Mouse (Mus musculus) embryonic facial prominence, embryonic 12.5 days (tissue): ENCODE data around the gene Ppan. TPM values are rescaled to one million over a fixed set of nuclear protein-coding genes. Genes with fewer than 3 reads are reported as not detected.

Source experiments
- ATAC-seq: fragments of 200-750 bp; cut with Nextera tagmentation; 2 replicates; pipeline ENCODE4 v1.8.0; 2017; ENCODE audit not compliant: insufficient number of reproducible peaks, insufficient read depth, low FRiP score, low TSS enrichment
- H3K27ac ChIP-seq: fragments of 300-500 bp; sonication (generic); 2 replicates; pipeline ENCODE4 v1.5.1; 2016; ENCODE audit warnings: mild to moderate bottlenecking
- H3K27me3 ChIP-seq: fragments of 300-500 bp; sonication (generic); 2 replicates; pipeline ENCODE4 v1.6.1; 2016; ENCODE audit warnings: mild to moderate bottlenecking, moderate library complexity
- H3K36me3 ChIP-seq: fragments of 300-500 bp; sonication (generic); 2 replicates; pipeline ENCODE4 v1.6.1; 2016; ENCODE audit warnings: mild to moderate bottlenecking
- H3K4me1 ChIP-seq: fragments of 300-500 bp; sonication (generic); 2 replicates; pipeline ENCODE4 v1.6.1; 2016
- H3K4me2 ChIP-seq: fragments of 300-500 bp; sonication (generic); replicated peaks from 2 replicates; pipeline ENCODE4 v1.6.1; 2016; ENCODE audit warnings: mild to moderate bottlenecking, moderate library complexity
- H3K4me3 ChIP-seq: fragments of 300-500 bp; sonication (generic); 2 replicates; pipeline ENCODE4 v1.5.1; 2016; ENCODE audit warnings: mild to moderate bottlenecking
- H3K9ac ChIP-seq: fragments of 300-500 bp; sonication (generic); 2 replicates; pipeline ENCODE4 v1.6.1; 2016; ENCODE audit warnings: mild to moderate bottlenecking, moderate library complexity
- H3K9me3 ChIP-seq: fragments of 300-500 bp; sonication (generic); 2 replicates; pipeline ENCODE4 v1.6.1; 2016; ENCODE audit warnings: mild to moderate bottlenecking, moderate library complexity
- WGBS: fragments of 180-500 bp; shearing (Covaris S2); methylation state at CpG from one replicate; pipeline ENCODE4 v1.1.7; 2016; 5-methylcytosine and 5-hydroxymethylcytosine counted together
- microRNA-seq: library from miRNA; unstranded; fragments of <30 nt; microRNA quantifications from one replicate; pipeline ENCODE4, GENCODE M21; 2017
- polyA plus RNA-seq: library from polyadenylated mRNA; unstranded; fragments of >200 nt; fragmentation: Nextera tagmentation; extraction: Ambion mirVana; gene quantifications from 2 replicates; pipeline ENCODE4 v1.2.1, GENCODE M21; 2016

Gene Ppan
- polyA plus RNA-seq, 1 experiment from 2014 or later = 79.3 TPM

GRCm38 (mm10) chr9:20897736-20898510 lies 9.9 kb downstream of the Ppan start:
- WGBS = 5% methylated on average over 31 of the region's 39 CpGs
- ATAC-seq = peak; percentile 22; the same call in 1 of the 2 replicates
- Histone ChIP-seq H3K4me1 (peaks cover 13% of the 10 kb centered on the region), H3K4me3 (peak overlapping the region; percentile 97), H3K36me3 (peaks cover 34% of the 10 kb centered on the region), H3K9me3 (no peaks in the 10 kb centered on the region), H3K9ac (peak overlapping the region; percentile 96), H3K4me2 (peak overlapping the region; percentile 96), H3K27me3 (no peaks in the 10 kb centered on the region), H3K27ac (peak overlapping the region; percentile 47; the same call in 1 of the 2 replicates)

- Histone ChIP-seq H3K27ac (peak within 1 kb of the TSS; percentile 47; the same call in 1 of the 2 replicates), H3K4me1 (peaks cover 13% of the 10 kb centered on the region), H3K9me3 (no peaks in the 10 kb centered on the region), H3K36me3 (peaks cover 29% of the 10 kb centered on the region), H3K4me2 (peak within 1 kb of the TSS; percentile 96), H3K9ac (peak within 1 kb of the TSS; percentile 96), H3K27me3 (no peaks in the 10 kb centered on the region), H3K4me3 (peak within 1 kb of the TSS; percentile 97)
- peak; percentile 80 for ATAC-seq
- WGBS = 4% methylated on average over 34 of the region's 34 CpGs
Measured at GRCm38 (mm10) chr9:20898511-20899073, 10.6 kb downstream of the Ppan start, which contains the start of gene Eif3g. Gene Eif3g (minus strand): TSS chr9:20898623.

- H3K27ac ChIP-seq = no peak overlapping the region
Measured at GRCm38 (mm10) chr9:20901466-20902173, 13.6 kb downstream of the Ppan start.

GRCm38 (mm10) chr9:20902174-20902491 lies 14.2 kb downstream of the Ppan start:
- H3K36me3 ChIP-seq = peaks cover 32% of the 10 kb centered on the region
- 40% methylated on average over 6 of the region's 6 CpGs for WGBS
- H3K4me3 ChIP-seq = no peak overlapping the region
- H3K9ac ChIP-seq = 0 out of 2 replicates have a peak overlapping the region, but pooled peaks have one; percentile 7
- H3K9me3 ChIP-seq = no peaks in the 10 kb centered on the region
- peaks cover 8% of the 10 kb centered on the region for H3K4me1 ChIP-seq
- no peak overlapping the region for H3K4me2 ChIP-seq
- H3K27me3 ChIP-seq = no peaks in the 10 kb centered on the region
- no peak overlapping the region for H3K27ac ChIP-seq
- no peak for ATAC-seq

More at GRCm38 (mm10) chr9:20901466-20902173, 13.6 kb downstream of the Ppan start:
- Histone ChIP-seq H3K4me1 (peaks cover 13% of the 10 kb centered on the region), H3K27me3 (no peaks in the 10 kb centered on the region), H3K9ac (0 out of 2 replicates have a peak overlapping the region, but pooled peaks have one; percentile 7), H3K4me2 (no peak overlapping the region), H3K36me3 (peaks cover 27% of the 10 kb centered on the region), H3K9me3 (no peaks in the 10 kb centered on the region), H3K4me3 (no peak overlapping the region)
- no peak for ATAC-seq
- WGBS = 17% methylated on average over 13 of the region's 13 CpGs

- H3K4me1 ChIP-seq = no peaks in the 10 kb centered on the region
- no peak overlapping the region for H3K9ac ChIP-seq
- H3K27me3 ChIP-seq = no peaks in the 10 kb centered on the region
- peaks cover 99% of the 10 kb centered on the region for H3K36me3 ChIP-seq
- H3K4me3 ChIP-seq = no peak overlapping the region
- no peak for ATAC-seq
- WGBS = 94% methylated on average over 9 of the region's 9 CpGs
- H3K4me2 ChIP-seq = no peak overlapping the region
- no peak overlapping the region for H3K27ac ChIP-seq
- H3K9me3 ChIP-seq = no peaks in the 10 kb centered on the region
Measured at GRCm38 (mm10) chr9:20909948-20910347, 22.0 kb downstream of the Ppan start.

- no peak overlapping the region for H3K9ac ChIP-seq
- no peak for ATAC-seq
- H3K9me3 ChIP-seq = no peaks in the 10 kb centered on the region
- H3K4me2 ChIP-seq = no peak overlapping the region
- peaks cover 99% of the 10 kb centered on the region for H3K36me3 ChIP-seq
- H3K27ac ChIP-seq = no peak overlapping the region
- H3K4me3 ChIP-seq = no peak overlapping the region
- no peaks in the 10 kb centered on the region for H3K27me3 ChIP-seq
- WGBS = 84% methylated on average over 4 of the region's 4 CpGs
- no peaks in the 10 kb centered on the region for H3K4me1 ChIP-seq
Measured at GRCm38 (mm10) chr9:20916160-20916559, 28.2 kb downstream of the Ppan start.

GRCm38 (mm10) chr9:20923258-20923657 lies 35.3 kb downstream of the Ppan start:
- H3K27me3 ChIP-seq = no peaks in the 10 kb centered on the region
- H3K9me3 ChIP-seq = no peaks in the 10 kb centered on the region
- H3K9ac ChIP-seq = no peak overlapping the region
- H3K36me3 ChIP-seq = peaks cover 97% of the 10 kb centered on the region
- no peak overlapping the region for H3K4me2 ChIP-seq
- H3K27ac ChIP-seq = no peak overlapping the region
- no peaks in the 10 kb centered on the region for H3K4me1 ChIP-seq
- 91% methylated on average over 3 of the region's 3 CpGs for WGBS
- no peak for ATAC-seq
- no peak overlapping the region for H3K4me3 ChIP-seq

Small RNAs within 50 kb of the gene (microRNA-seq; reads per million reads assigned to microRNA genes)
- gene Mir7081 = not detected

Other genes starting within 250 kb of the Ppan start
- gene Ubl5, start 245.3 kb upstream of the Ppan start, polyA plus RNA-seq = 409 and 415 TPM in 2 replicates
- gene Fbxl12, start 243.4 kb upstream of the Ppan start, polyA plus RNA-seq = 20.1 and 21.5 TPM in 2 replicates
- gene Pin1, start 236.1 kb upstream of the Ppan start, polyA plus RNA-seq = 50.8 and 51.6 TPM in 2 replicates
- gene Olfm2, start 141.8 kb upstream of the Ppan start, polyA plus RNA-seq = 9.5 and 10.4 TPM in 2 replicates
- 1.1 and 1.2 TPM in 2 replicates for gene Col5a3, start 73.1 kb upstream of the Ppan start, polyA plus RNA-seq
- not detected in 2 replicates for gene Rdh8, start 69.7 kb upstream of the Ppan start, polyA plus RNA-seq
- 3.0 and 3.9 TPM in 2 replicates for gene A230050P20Rik, start 19.5 kb upstream of the Ppan start, polyA plus RNA-seq
- gene Angptl6, start 8.4 kb upstream of the Ppan start, polyA plus RNA-seq = 3.5 and 3.7 TPM in 2 replicates
- 330 and 337 TPM in 2 replicates for gene Eif3g, start 10.4 kb downstream of the Ppan start, polyA plus RNA-seq
- gene Dnmt1, start 71.7 kb downstream of the Ppan start, polyA plus RNA-seq = 122 and 124 TPM in 2 replicates
- gene S1pr2, start 88.6 kb downstream of the Ppan start, polyA plus RNA-seq = 48.7 and 53.0 TPM in 2 replicates
- 128 TPM in 2 replicates for gene Mrpl4, start 114.6 kb downstream of the Ppan start, polyA plus RNA-seq
- 8.6 and 9.0 TPM in 2 replicates for gene Icam1, start 127.8 kb downstream of the Ppan start, polyA plus RNA-seq
- 1.6 and 2.5 TPM in 2 replicates for gene Icam4, start 141.2 kb downstream of the Ppan start, polyA plus RNA-seq
- 0.14 and 0.23 TPM in 2 replicates for gene Icam5, start 143.9 kb downstream of the Ppan start, polyA plus RNA-seq
- gene Zglp1, start 178.9 kb downstream of the Ppan start, polyA plus RNA-seq = 0.82 and 2.0 TPM in 2 replicates
- gene Gm49373, start 184.9 kb downstream of the Ppan start, polyA plus RNA-seq = 1.3 and 1.5 TPM in 2 replicates
- gene Fdx1l, start 185.4 kb downstream of the Ppan start, polyA plus RNA-seq = 54.8 and 59.3 TPM in 2 replicates
- 2.3 TPM in 2 replicates for gene Gm38431, start 203.8 kb downstream of the Ppan start, polyA plus RNA-seq
- 61.5 and 64.3 TPM in 2 replicates for gene Raver1, start 203.8 kb downstream of the Ppan start, polyA plus RNA-seq
- gene Tyk2, start 243.1 kb downstream of the Ppan start, polyA plus RNA-seq = 13.9 and 17.4 TPM in 2 replicates